Mouse (Mus musculus): ENCODE data around the gene Agt.

DNA sequence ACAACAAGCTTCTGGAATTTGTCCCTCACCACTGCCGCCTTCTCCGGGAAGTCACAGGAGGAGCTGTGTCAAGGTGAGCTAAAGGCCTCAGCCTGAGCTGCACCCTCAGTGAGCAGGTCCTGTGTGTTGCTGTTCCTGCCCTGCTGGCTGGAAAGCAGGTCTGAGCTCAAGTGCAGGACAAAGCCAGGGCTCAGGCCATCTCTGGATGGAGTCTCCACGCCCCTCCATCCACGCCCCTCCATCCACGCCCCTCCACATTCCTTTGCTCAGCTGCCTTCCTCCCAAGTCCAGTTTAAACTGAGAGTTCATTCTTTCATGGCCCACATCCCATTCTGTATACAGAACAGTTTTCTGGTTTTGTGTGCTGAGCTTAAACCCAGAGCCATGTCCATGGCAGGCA, 34.1 kb downstream of the Agt start:
- no peak for TF ChIP-seq CTCF (conservative IDR thresholded peaks at IDR 0.05; ENCODE audit: insufficient read depth, insufficient read length, low read depth, low read length)
- TF ChIP-seq POLR2A (IDR thresholded peaks at IDR 0.05; ENCODE audit: low read depth, low read length): no peak
